Mouse (Mus musculus) ES-CJ7 (cell line): Measurements from ENCODE around the gene Hbs1l.

ENCODE experiments used
- DNase-seq: peaks from one replicate; pipeline ENCODE4 v3.0.0; 2011; ENCODE audit warnings: low read depth, low spot score

The Hbs1l gene

GRCm38 (mm10) chr10:21400453-21400852 is 104.7 kb downstream of the Hbs1l start:
- DNase-seq: no peak

GRCm38 (mm10) chr10:21401259-21401658 is 105.5 kb downstream of the Hbs1l start:
- no peak for DNase-seq

GRCm38 (mm10) chr10:21404822-21405221 is 109.0 kb downstream of the Hbs1l start:
- no peak for DNase-seq

- no peak for DNase-seq
These were observed 110.1 kb downstream of the Hbs1l start for GRCm38 (mm10) chr10:21405707-21406534.

GRCm38 (mm10) chr10:21410711-21411110 is 114.9 kb downstream of the Hbs1l start:
- no peak for DNase-seq

- no peak for DNase-seq
These were observed 115.9 kb downstream of the Hbs1l start for GRCm38 (mm10) chr10:21411621-21412205.

- no peak for DNase-seq
These were observed 119.3 kb downstream of the Hbs1l start for GRCm38 (mm10) chr10:21415031-21415430.

GRCm38 (mm10) chr10:21416184-21416583 is 120.4 kb downstream of the Hbs1l start:
- DNase-seq: no peak
